Mouse (Mus musculus) hindbrain, embryonic 15.5 days (tissue): Measurements from ENCODE around the gene BC029722. TPM values are rescaled to one million over a fixed set of nuclear protein-coding genes. Genes with fewer than 3 reads are reported as not detected.

ENCODE experiments used
- ATAC-seq: fragments of 200-750 bp; cut with Nextera tagmentation; 2 replicates; pipeline ENCODE4 v1.8.0; 2017; ENCODE audit warnings: low read depth, moderate number of reproducible peaks, moderate TSS enrichment; ENCODE audit not compliant: low FRiP score
- H3K27ac ChIP-seq: fragments of 300-500 bp; sonication (generic); replicated peaks from 2 replicates; pipeline ENCODE4 v1.5.1; 2015; ENCODE audit warnings: mild to moderate bottlenecking, inconsistent platforms
- H3K27me3 ChIP-seq: fragments of 300-500 bp; sonication (generic); 2 replicates; pipeline ENCODE4 v1.6.1; 2015; ENCODE audit warnings: control low read depth, inconsistent platforms
- H3K36me3 ChIP-seq: fragments of 300-500 bp; sonication (generic); 2 replicates; pipeline ENCODE4 v1.6.1; 2015; ENCODE audit warnings: control low read depth, inconsistent platforms
- H3K4me1 ChIP-seq: fragments of 300-500 bp; sonication (generic); replicated peaks from 2 replicates; pipeline ENCODE4 v1.6.1; 2015; ENCODE audit warnings: control low read depth, inconsistent platforms
- H3K4me2 ChIP-seq: fragments of 300-500 bp; sonication (generic); 2 replicates; pipeline ENCODE4 v1.6.1; 2015; ENCODE audit warnings: moderate library complexity, mild to moderate bottlenecking, inconsistent platforms
- H3K4me3 ChIP-seq: fragments of 300-500 bp; sonication (generic); 2 replicates; pipeline ENCODE4 v1.5.1; 2015; ENCODE audit warnings: mild to moderate bottlenecking, inconsistent platforms
- H3K9ac ChIP-seq: fragments of 300-500 bp; sonication (generic); 2 replicates; pipeline ENCODE4 v1.6.1; 2015; ENCODE audit warnings: inconsistent platforms
- H3K9me3 ChIP-seq: fragments of 300-500 bp; sonication (generic); 2 replicates; pipeline ENCODE4 v1.6.1; 2016; ENCODE audit warnings: control low read depth, inconsistent platforms
- WGBS: fragments of 180-500 bp; shearing (Covaris S2); methylation state at CpG from one replicate; pipeline ENCODE4 v1.1.7; 2015; 5-methylcytosine and 5-hydroxymethylcytosine counted together
- polyA plus RNA-seq: library from polyadenylated mRNA; unstranded; fragments of >200 nt; fragmentation: Nextera tagmentation; extraction: Ambion mirVana; gene quantifications from 2 replicates; pipeline ENCODE4 v1.2.1, GENCODE M21; 2015

The BC029722 gene
- polyA plus RNA-seq, 1 experiment from 2014 or later, result 42.7 TPM

GRCm38 (mm10) chr2:155775685-155776263 is 43.5 kb downstream of the BC029722 start:
- H3K4me3 ChIP-seq, result peak overlapping the region; percentile 79
- WGBS, result 2% methylated on average over 44 of the region's 44 CpGs
- H3K9ac ChIP-seq, result peak overlapping the region; percentile 89
- peak; percentile 75 for ATAC-seq
- no peaks in the 10 kb centered on the region for H3K36me3 ChIP-seq
- peaks cover 47% of the 10 kb centered on the region for H3K4me1 ChIP-seq
- H3K4me2 ChIP-seq, result peak overlapping the region; percentile 64
- H3K27ac ChIP-seq, result peak overlapping the region; percentile 92
- no peaks in the 10 kb centered on the region for H3K27me3 ChIP-seq
- no peaks in the 10 kb centered on the region for H3K9me3 ChIP-seq

- peak within 1 kb of the TSS; percentile 79 for H3K4me3 ChIP-seq
- H3K36me3 ChIP-seq, result no peaks in the 10 kb centered on the region
- H3K4me1 ChIP-seq, result peaks cover 47% of the 10 kb centered on the region
- WGBS, result 2% methylated on average over 81 of the region's 100 CpGs
- H3K9ac ChIP-seq, result peak within 1 kb of the TSS; percentile 89
- H3K27me3 ChIP-seq, result no peaks in the 10 kb centered on the region
- ATAC-seq, result peak; percentile 21; the same call in 1 of the 2 replicates
- H3K27ac ChIP-seq, result peak within 1 kb of the TSS; percentile 92
- no peaks in the 10 kb centered on the region for H3K9me3 ChIP-seq
- H3K4me2 ChIP-seq, result peak within 1 kb of the TSS; percentile 64
Measured at GRCm38 (mm10) chr2:155774927-155775684, 44.1 kb downstream of the BC029722 start, which contains the start of gene Mmp24. Gene Mmp24, plus strand, starts transcription at chr2:155775342.

GRCm38 (mm10) chr2:155774261-155774926 is 44.8 kb downstream of the BC029722 start:
- 60% methylated on average over 11 of the region's 11 CpGs for WGBS
- no peak for ATAC-seq

GRCm38 (mm10) chr2:155773664-155774063 is 45.6 kb downstream of the BC029722 start:
- no peak overlapping the region for H3K4me3 ChIP-seq
- peaks cover 33% of the 10 kb centered on the region for H3K4me1 ChIP-seq
- H3K27me3 ChIP-seq, result no peaks in the 10 kb centered on the region
- ATAC-seq, result no peak
- WGBS, result 71% methylated on average over 4 of the region's 4 CpGs
- no peak overlapping the region for H3K27ac ChIP-seq
- H3K9ac ChIP-seq, result no peak overlapping the region
- H3K4me2 ChIP-seq, result no peak overlapping the region
- no peaks in the 10 kb centered on the region for H3K36me3 ChIP-seq
- no peaks in the 10 kb centered on the region for H3K9me3 ChIP-seq

More at GRCm38 (mm10) chr2:155774261-155774926, 44.8 kb downstream of the BC029722 start:
- Histone ChIP-seq H3K9ac (peak overlapping the region; percentile 89; the same call in 1 of the 2 replicates), H3K27me3 (no peaks in the 10 kb centered on the region), H3K9me3 (no peaks in the 10 kb centered on the region), H3K4me3 (peak overlapping the region; percentile 79), H3K36me3 (no peaks in the 10 kb centered on the region), H3K4me2 (peak overlapping the region; percentile 64), H3K27ac (0 out of 2 replicates have a peak overlapping the region, but pooled peaks have one; percentile 65), H3K4me1 (peaks cover 40% of the 10 kb centered on the region)

Other genes with a start within 250 kb of the BC029722 start
- gene Gss, start 226.6 kb downstream of the BC029722 start, polyA plus RNA-seq, result 14.9 and 15.3 TPM in 2 replicates
- 1.4 and 1.6 TPM in 2 replicates for gene Myh7b, start 208.2 kb downstream of the BC029722 start, polyA plus RNA-seq
- gene Trpc4ap, start 127.0 kb downstream of the BC029722 start, polyA plus RNA-seq, result 162 and 164 TPM in 2 replicates
- gene Edem2, start 90.0 kb downstream of the BC029722 start, polyA plus RNA-seq, result 39.9 and 42.4 TPM in 2 replicates
- gene Gm17581, start 83.6 kb downstream of the BC029722 start, polyA plus RNA-seq, result not detected in 2 replicates
- gene Procr, start 68.3 kb downstream of the BC029722 start, polyA plus RNA-seq, result 2.9 and 4.1 TPM in 2 replicates
- 18.9 and 19.6 TPM in 2 replicates for gene Mmp24, start 44.1 kb downstream of the BC029722 start, polyA plus RNA-seq
- 148 and 155 TPM in 2 replicates for gene Eif6, start 7.5 kb upstream of the BC029722 start, polyA plus RNA-seq
- gene Fam83c, start 15.4 kb upstream of the BC029722 start, polyA plus RNA-seq, result 0.45 and 0.82 TPM in 2 replicates
- gene Uqcc1, start 110.9 kb upstream of the BC029722 start, polyA plus RNA-seq, result 64.2 and 65.0 TPM in 2 replicates
- not detected in 2 replicates for gene Gm15557, start 121.3 kb upstream of the BC029722 start, polyA plus RNA-seq
- 1.8 and 2.8 TPM in 2 replicates for gene Gdf5, start 125.9 kb upstream of the BC029722 start, polyA plus RNA-seq
- 13.6 and 16.9 TPM in 2 replicates for gene Cep250, start 137.0 kb upstream of the BC029722 start, polyA plus RNA-seq
- gene 6430550D23Rik, start 188.6 kb upstream of the BC029722 start, polyA plus RNA-seq, result 1.2 and 2.9 TPM in 2 replicates
- gene Ergic3, start 188.6 kb upstream of the BC029722 start, polyA plus RNA-seq, result 426 and 467 TPM in 2 replicates
- not detected in 2 replicates for gene Fer1l4, start 233.5 kb upstream of the BC029722 start, polyA plus RNA-seq
- gene Spag4, start 245.7 kb upstream of the BC029722 start, polyA plus RNA-seq, result 7.0 and 7.3 TPM in 2 replicates